Mouse (Mus musculus): ENCODE data around the gene D2hgdh. TPM values are rescaled to one million over a fixed set of nuclear protein-coding genes. Genes with fewer than 3 reads are reported as not detected.
A peak's percentile ranks its signal among the peaks of the same experiment; 100 is the strongest.

Gene D2hgdh
- 15.7 and 16.7 TPM in 2 replicates for polyA plus RNA-seq (2015; fragmentation: Nextera tagmentation; extraction: Ambion mirVana)

GRCm38 (mm10) chr1:93824609-93825008 is at the start of gene D2hgdh:
D2hgdh (plus strand) TSS chr1:93824909.
- H3K4me3 ChIP-seq (ENCODE audit: low read depth, low read length): peak within 1 kb of the TSS; percentile 48
- peak within 1 kb of the TSS; percentile 70 for H3K9ac ChIP-seq (ENCODE audit: low read depth, low read length)
- no peaks in the 10 kb centered on the region for H3K9me3 ChIP-seq (replicated peaks; ENCODE audit: control insufficient read depth, low read length, poor library complexity, severe bottlenecking)
- H3K27ac ChIP-seq (ENCODE audit: low read length): peak within 1 kb of the TSS; percentile 90
- H3K27me3 ChIP-seq (ENCODE audit: control insufficient read depth, insufficient read depth, low read depth, low read length): no peaks in the 10 kb centered on the region
- peaks cover 9% of the 10 kb centered on the region for H3K4me1 ChIP-seq (ENCODE audit: control insufficient read depth, insufficient read depth, low read length)
- H3K4me2 ChIP-seq (ENCODE audit: low read length): peak within 1 kb of the TSS; percentile 85
- peak; percentile 30 for ATAC-seq
- WGBS: 2% methylated on average over 10 of the region's 10 CpGs
- peaks cover under 1% of the 10 kb centered on the region; the same call in 1 of the 2 replicates for H3K36me3 ChIP-seq (ENCODE audit: control insufficient read depth, insufficient read depth, low read length)

- no peaks in the 10 kb centered on the region for H3K27me3 ChIP-seq (ENCODE audit: control insufficient read depth, insufficient read depth, low read depth, low read length)
- no peak for ATAC-seq
- no peak overlapping the region for H3K4me3 ChIP-seq (ENCODE audit: low read depth, low read length)
- H3K4me2 ChIP-seq (ENCODE audit: low read length): no peak overlapping the region
- no peaks in the 10 kb centered on the region for H3K4me1 ChIP-seq (ENCODE audit: control insufficient read depth, insufficient read depth, low read length)
- no peak overlapping the region for H3K9ac ChIP-seq (ENCODE audit: low read depth, low read length)
- 90% methylated on average over 5 of the region's 5 CpGs for WGBS
- H3K9me3 ChIP-seq (replicated peaks; ENCODE audit: control insufficient read depth, low read length, poor library complexity, severe bottlenecking): no peaks in the 10 kb centered on the region
- peaks cover 38% of the 10 kb centered on the region for H3K36me3 ChIP-seq (ENCODE audit: control insufficient read depth, insufficient read depth, low read length)
- H3K27ac ChIP-seq (ENCODE audit: low read length): no peak overlapping the region
These were observed 48.0 kb upstream of the D2hgdh start for GRCm38 (mm10) chr1:93776686-93777085.

- Histone ChIP-seq H3K27ac (ENCODE audit: low read length) (no peak overlapping the region), H3K4me1 (ENCODE audit: control insufficient read depth, insufficient read depth, low read length) (no peaks in the 10 kb centered on the region), H3K36me3 (ENCODE audit: control insufficient read depth, insufficient read depth, low read length) (peaks cover 50% of the 10 kb centered on the region), H3K27me3 (ENCODE audit: control insufficient read depth, insufficient read depth, low read depth, low read length) (no peaks in the 10 kb centered on the region), H3K4me2 (ENCODE audit: low read length) (no peak overlapping the region), H3K4me3 (ENCODE audit: low read depth, low read length) (no peak overlapping the region), H3K9me3 (replicated peaks; ENCODE audit: control insufficient read depth, low read length, poor library complexity, severe bottlenecking) (no peaks in the 10 kb centered on the region; the same call in 1 of the 2 replicates), H3K9ac (ENCODE audit: low read depth, low read length) (no peak overlapping the region)
- ATAC-seq: no peak
- WGBS: 88% methylated on average over 2 of the region's 2 CpGs
These were observed 37.8 kb upstream of the D2hgdh start for GRCm38 (mm10) chr1:93786912-93787311.

- WGBS: 96% methylated on average over 8 of the region's 8 CpGs
- Histone ChIP-seq H3K9me3 (replicated peaks; ENCODE audit: control insufficient read depth, low read length, poor library complexity, severe bottlenecking) (no peaks in the 10 kb centered on the region; the same call in 1 of the 2 replicates), H3K4me3 (ENCODE audit: low read depth, low read length) (no peak overlapping the region), H3K9ac (ENCODE audit: low read depth, low read length) (no peak overlapping the region), H3K27me3 (ENCODE audit: control insufficient read depth, insufficient read depth, low read depth, low read length) (no peaks in the 10 kb centered on the region), H3K36me3 (ENCODE audit: control insufficient read depth, insufficient read depth, low read length) (peaks cover 32% of the 10 kb centered on the region), H3K4me1 (ENCODE audit: control insufficient read depth, insufficient read depth, low read length) (no peaks in the 10 kb centered on the region), H3K4me2 (ENCODE audit: low read length) (no peak overlapping the region), H3K27ac (ENCODE audit: low read length) (no peak overlapping the region)
- no peak for ATAC-seq
These were observed 30.2 kb upstream of the D2hgdh start for GRCm38 (mm10) chr1:93794526-93794925.

- no peak overlapping the region for H3K4me3 ChIP-seq (ENCODE audit: low read depth, low read length)
- no peak overlapping the region for H3K9ac ChIP-seq (ENCODE audit: low read depth, low read length)
- H3K4me2 ChIP-seq (ENCODE audit: low read length): no peak overlapping the region
- peaks cover 2% of the 10 kb centered on the region for H3K4me1 ChIP-seq (ENCODE audit: control insufficient read depth, insufficient read depth, low read length)
- no peak for ATAC-seq
- WGBS: 76% methylated on average over 8 of the region's 8 CpGs
- no peaks in the 10 kb centered on the region for H3K27me3 ChIP-seq (ENCODE audit: control insufficient read depth, insufficient read depth, low read depth, low read length)
- peaks cover 28% of the 10 kb centered on the region for H3K36me3 ChIP-seq (ENCODE audit: control insufficient read depth, insufficient read depth, low read length)
- no peaks in the 10 kb centered on the region; the same call in 1 of the 2 replicates for H3K9me3 ChIP-seq (replicated peaks; ENCODE audit: control insufficient read depth, low read length, poor library complexity, severe bottlenecking)
- H3K27ac ChIP-seq (ENCODE audit: low read length): no peak overlapping the region
These were observed 28.8 kb upstream of the D2hgdh start for GRCm38 (mm10) chr1:93795886-93796285.

GRCm38 (mm10) chr1:93800670-93801503 is 23.8 kb upstream of the D2hgdh start:
- H3K4me1 ChIP-seq (ENCODE audit: control insufficient read depth, insufficient read depth, low read length): peaks cover 27% of the 10 kb centered on the region
- peak overlapping the region; percentile 85 for H3K9ac ChIP-seq (ENCODE audit: low read depth, low read length)
- ATAC-seq: no peak
- no peaks in the 10 kb centered on the region for H3K9me3 ChIP-seq (replicated peaks; ENCODE audit: control insufficient read depth, low read length, poor library complexity, severe bottlenecking)
- H3K36me3 ChIP-seq (ENCODE audit: control insufficient read depth, insufficient read depth, low read length): no peaks in the 10 kb centered on the region
- H3K4me3 ChIP-seq (ENCODE audit: low read depth, low read length): peak overlapping the region; percentile 85
- peak overlapping the region; percentile 80 for H3K27ac ChIP-seq (ENCODE audit: low read length)
- 77% methylated on average over 21 of the region's 21 CpGs for WGBS
- no peaks in the 10 kb centered on the region for H3K27me3 ChIP-seq (ENCODE audit: control insufficient read depth, insufficient read depth, low read depth, low read length)
- peak overlapping the region; percentile 85 for H3K4me2 ChIP-seq (ENCODE audit: low read length)

GRCm38 (mm10) chr1:93801741-93802238 is 22.9 kb upstream of the D2hgdh start, which contains the start of gene Dtymk:
Dtymk (minus strand) TSS chr1:93801934.
- no peaks in the 10 kb centered on the region for H3K27me3 ChIP-seq (ENCODE audit: control insufficient read depth, insufficient read depth, low read depth, low read length)
- peak; percentile 61 for ATAC-seq
- peaks cover 27% of the 10 kb centered on the region for H3K4me1 ChIP-seq (ENCODE audit: control insufficient read depth, insufficient read depth, low read length)
- H3K9ac ChIP-seq (ENCODE audit: low read depth, low read length): peak within 1 kb of the TSS; percentile 85
- under 1% methylated on average over 42 of the region's 42 CpGs for WGBS
- peak within 1 kb of the TSS; percentile 80 for H3K27ac ChIP-seq (ENCODE audit: low read length)
- H3K36me3 ChIP-seq (ENCODE audit: control insufficient read depth, insufficient read depth, low read length): no peaks in the 10 kb centered on the region
- no peaks in the 10 kb centered on the region for H3K9me3 ChIP-seq (replicated peaks; ENCODE audit: control insufficient read depth, low read length, poor library complexity, severe bottlenecking)
- peak within 1 kb of the TSS; percentile 85 for H3K4me3 ChIP-seq (ENCODE audit: low read depth, low read length)
- peak within 1 kb of the TSS; percentile 85 for H3K4me2 ChIP-seq (ENCODE audit: low read length)

GRCm38 (mm10) chr1:93802771-93803170 is 21.9 kb upstream of the D2hgdh start:
- 89% methylated on average over 5 of the region's 5 CpGs for WGBS
- Histone ChIP-seq H3K27me3 (ENCODE audit: control insufficient read depth, insufficient read depth, low read depth, low read length) (no peaks in the 10 kb centered on the region), H3K4me2 (ENCODE audit: low read length) (peak overlapping the region; percentile 79; the same call in 1 of the 2 replicates), H3K27ac (ENCODE audit: low read length) (no peak overlapping the region; the same call in 1 of the 2 replicates), H3K9ac (ENCODE audit: low read depth, low read length) (no peak overlapping the region), H3K4me1 (ENCODE audit: control insufficient read depth, insufficient read depth, low read length) (peaks cover 27% of the 10 kb centered on the region), H3K9me3 (replicated peaks; ENCODE audit: control insufficient read depth, low read length, poor library complexity, severe bottlenecking) (no peaks in the 10 kb centered on the region), H3K4me3 (ENCODE audit: low read depth, low read length) (no peak overlapping the region), H3K36me3 (ENCODE audit: control insufficient read depth, insufficient read depth, low read length) (no peaks in the 10 kb centered on the region)
- ATAC-seq: no peak
